Mouse (Mus musculus) C2C12 (cell line): Measurements from ENCODE around the gene Rnf2.

Source experiments
- CEBPB ChIP-seq: IDR thresholded peaks from one replicate; pipeline ENCODE4 v1.6.1; 2011; ENCODE audit warnings: low read depth, mild to moderate bottlenecking, control low read depth, moderate library complexity
- CTCF ChIP-seq: IDR thresholded peaks from one replicate; pipeline ENCODE4 v1.5.1; 2011; ENCODE audit not compliant: control insufficient read depth, insufficient read depth, insufficient read length
- MAX ChIP-seq: IDR thresholded peaks from one replicate; pipeline ENCODE4 v1.6.1; 2011; ENCODE audit warnings: mild to moderate bottlenecking, control low read depth

DNA sequence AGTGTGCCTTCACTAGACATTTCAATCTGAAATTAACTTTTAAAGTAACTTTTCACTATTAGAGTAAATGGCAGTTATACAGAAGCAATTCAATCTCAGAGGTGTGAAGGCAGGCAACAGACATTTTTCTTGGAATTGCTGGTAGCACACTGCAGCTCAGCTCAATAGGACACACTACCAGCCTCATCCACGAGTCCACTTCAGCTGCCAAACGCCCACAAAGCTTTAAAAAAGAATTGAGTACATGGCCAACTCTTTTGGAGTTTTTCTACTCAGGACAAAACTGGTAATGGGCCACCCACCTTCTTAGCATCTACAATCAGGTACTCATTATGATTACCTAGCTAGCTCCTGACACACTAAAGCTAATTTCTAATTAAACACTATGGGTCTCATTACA is 2.8 kb downstream of the Rnf2 start:
- TF ChIP-seq CEBPB (no peak), CTCF (no peak), MAX (no peak)
